Mouse (Mus musculus): Measurements from ENCODE around the gene Slc43a2. TPM values are rescaled to one million over a fixed set of nuclear protein-coding genes. Genes with fewer than 3 reads are reported as not detected.
A peak's percentile ranks its signal among the peaks of the same experiment; 100 is the strongest.

Gene Slc43a2
- total RNA-seq (2021), result 22.4 and 29.2 TPM in 2 replicates
- long read RNA-seq, experiment 1, full-length matches to known transcripts, result 9 of 23 reads
- long read RNA-seq, experiment 1, partial matches to known transcripts, result 5 of 23 reads
- long read RNA-seq, experiment 1, other reads (novel, unspliced or antisense), result 9 of 23 reads
- long read RNA-seq, experiment 2, full-length matches to known transcripts, result 3 of 9 reads
- long read RNA-seq, experiment 2, partial matches to known transcripts, result 2 of 9 reads
- long read RNA-seq, experiment 2, other reads (novel, unspliced or antisense), result 4 of 9 reads

GRCm38 (mm10) chr11:75531469-75532242, at the start of gene Slc43a2:
Gene Slc43a2, plus strand, starts transcription at chr11:75531694.
- peak; percentile 97 for DNase-seq

GRCm38 (mm10) chr11:75486192-75486591, 45.3 kb upstream of the Slc43a2 start:
- no peak for DNase-seq

GRCm38 (mm10) chr11:75486601-75487285, 44.8 kb upstream of the Slc43a2 start, which contains the start of gene Prpf8:
Gene Prpf8, plus strand, starts transcription at chr11:75486816.
- DNase-seq, result peak; percentile 97

- no peak for DNase-seq
Measured at GRCm38 (mm10) chr11:75487496-75487895, 44.0 kb upstream of the Slc43a2 start.

GRCm38 (mm10) chr11:75494296-75495049, 37.0 kb upstream of the Slc43a2 start:
- DNase-seq, result no peak

GRCm38 (mm10) chr11:75498126-75498525, 33.4 kb upstream of the Slc43a2 start:
- DNase-seq, result peak; percentile 64

GRCm38 (mm10) chr11:75508162-75508561, 23.3 kb upstream of the Slc43a2 start:
- no peak for DNase-seq

GRCm38 (mm10) chr11:75508904-75509303, 22.6 kb upstream of the Slc43a2 start:
- peak; percentile 39 for DNase-seq

- peak; percentile 92 for DNase-seq
Measured at GRCm38 (mm10) chr11:75509741-75510626, 21.5 kb upstream of the Slc43a2 start, which contains the start of gene Rilp. Gene Rilp, plus strand, starts transcription at chr11:75510094.

- DNase-seq, result peak; percentile 98
Measured at GRCm38 (mm10) chr11:75510627-75510993, 20.9 kb upstream of the Slc43a2 start.

- peak; percentile 76 for DNase-seq
Measured at GRCm38 (mm10) chr11:75511213-75511612, 20.3 kb upstream of the Slc43a2 start.

GRCm38 (mm10) chr11:75512301-75513018, 19.0 kb upstream of the Slc43a2 start:
- no peak for DNase-seq

- peak; percentile 80 for DNase-seq
Measured at GRCm38 (mm10) chr11:75513336-75513735, 18.2 kb upstream of the Slc43a2 start, which contains the start of gene Scarf1. Gene Scarf1, plus strand, starts transcription at chr11:75513540.

GRCm38 (mm10) chr11:75515186-75515585, 16.3 kb upstream of the Slc43a2 start:
- peak; percentile 15 for DNase-seq

GRCm38 (mm10) chr11:75519834-75520633, 11.5 kb upstream of the Slc43a2 start:
- no peak for DNase-seq

- DNase-seq, result no peak
Measured at GRCm38 (mm10) chr11:75521609-75522008, 9.9 kb upstream of the Slc43a2 start.

GRCm38 (mm10) chr11:75522793-75523192, 8.7 kb upstream of the Slc43a2 start:
- DNase-seq, result no peak

GRCm38 (mm10) chr11:75525531-75526125, 5.9 kb upstream of the Slc43a2 start:
- DNase-seq, result no peak

- DNase-seq, result no peak
Measured at GRCm38 (mm10) chr11:75526943-75527342, 4.6 kb upstream of the Slc43a2 start.

Data from adrenal gland, postnatal 14 days (tissue).